Mouse (Mus musculus): ENCODE measurements around the gene Gm20388. TPM values are rescaled to one million over a fixed set of nuclear protein-coding genes. Genes with fewer than 3 reads are reported as not detected.

The Gm20388 gene
- total and polyA plus RNA-seq, 2 experiments from 2014 or later: 17.3 TPM; not detected in 1

DNA sequence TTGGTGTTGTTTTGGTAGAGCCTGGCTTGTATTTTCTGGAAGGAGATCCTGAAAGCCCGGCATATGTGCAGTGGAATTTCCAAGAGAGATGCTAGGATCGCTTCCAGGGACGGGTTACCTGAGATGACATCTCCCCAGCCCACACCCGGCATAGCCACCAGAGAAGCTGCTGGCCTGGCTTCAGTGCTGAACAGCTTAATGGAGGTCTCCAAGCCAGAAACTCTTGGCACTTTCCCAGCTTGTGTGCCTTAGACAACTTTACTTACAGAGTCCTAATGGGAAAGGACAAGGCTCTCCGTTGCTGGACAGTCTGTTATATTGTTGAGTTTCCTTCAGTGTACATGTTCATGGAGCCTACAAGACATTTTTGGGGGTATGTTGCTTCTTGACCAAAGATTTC is 3803.8 kb downstream of the Gm20388 start:
- peaks cover 22% of the 10 kb centered on the region; the same call in 1 of the 2 replicates for H3K4me1 ChIP-seq (ENCODE audit: control insufficient read depth, insufficient read depth)
- ATAC-seq (ENCODE audit: insufficient read depth, low read depth): no peak
- H3K36me3 ChIP-seq (replicated peaks; ENCODE audit: control insufficient read depth, insufficient read depth, low read length): no peaks in the 10 kb centered on the region
- no peak overlapping the region for H3K9ac ChIP-seq (replicated peaks; ENCODE audit: low read depth, low read length)
- no peak overlapping the region for H3K27ac ChIP-seq (ENCODE audit: low read depth)
- H3K4me2 ChIP-seq (ENCODE audit: low read depth, low read length): no peak overlapping the region
- no peaks in the 10 kb centered on the region for H3K9me3 ChIP-seq (replicated peaks; ENCODE audit: control insufficient read depth, low read length)
- WGBS: 83% methylated on average over 5 of the region's 5 CpGs
- H3K27me3 ChIP-seq (ENCODE audit: control insufficient read depth, insufficient read depth, low read length): no peaks in the 10 kb centered on the region
- DNase-seq (ENCODE audit: low spot score): no peak
- H3K4me3 ChIP-seq (ENCODE audit: low read depth, low read length): no peak overlapping the region
- TF ChIP-seq CTCF (IDR thresholded peaks at IDR 0.05; ENCODE audit: low read depth) (no peak), EP300 (IDR thresholded peaks at IDR 0.05; ENCODE audit: low read depth) (no peak)

DNA sequence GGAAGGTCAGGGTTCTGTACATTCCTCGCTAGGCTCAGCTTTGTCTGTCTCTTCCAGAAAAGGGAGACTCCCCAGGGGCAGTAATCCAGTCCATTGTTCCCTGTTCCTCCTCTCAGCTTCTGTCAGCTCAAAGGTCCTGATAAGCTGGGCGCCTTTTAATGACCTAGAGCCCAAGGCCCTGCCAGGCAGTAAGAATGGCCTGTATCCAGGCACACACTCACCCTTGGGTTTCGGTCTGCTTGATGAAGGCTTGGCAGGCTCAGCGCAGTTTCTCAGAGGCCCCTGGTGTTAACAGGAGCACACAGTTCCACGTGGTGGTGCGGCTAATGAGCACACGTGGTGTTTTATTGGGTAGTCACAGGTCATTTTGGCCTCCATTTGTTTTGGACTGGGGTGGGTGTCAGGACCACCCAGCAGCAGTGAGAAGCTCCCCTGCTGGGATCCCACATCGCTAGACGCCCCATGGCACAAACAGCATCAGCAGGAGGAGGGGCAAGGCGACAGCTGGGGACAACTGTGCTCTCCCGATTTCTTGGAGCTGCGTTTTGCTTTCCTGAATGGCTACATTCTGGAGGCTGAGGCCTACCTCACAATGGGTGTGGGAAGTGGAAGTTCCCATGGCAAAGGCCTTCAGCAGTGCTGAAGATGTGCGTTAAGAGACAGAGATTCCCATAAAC is 3805.4 kb downstream of the Gm20388 start:
- no peaks in the 10 kb centered on the region for H3K27me3 ChIP-seq (ENCODE audit: control insufficient read depth, insufficient read depth, low read length)
- TF ChIP-seq EP300 (IDR thresholded peaks at IDR 0.05; ENCODE audit: low read depth) (no peak), CTCF (IDR thresholded peaks at IDR 0.05; ENCODE audit: low read depth) (no peak)
- peaks cover 22% of the 10 kb centered on the region; the same call in 1 of the 2 replicates for H3K4me1 ChIP-seq (ENCODE audit: control insufficient read depth, insufficient read depth)
- peak overlapping the region; percentile 27; the same call in 1 of the 2 replicates for H3K27ac ChIP-seq (ENCODE audit: low read depth)
- DNase-seq (ENCODE audit: low spot score) (peak; percentile 57), ATAC-seq (ENCODE audit: insufficient read depth, low read depth) (peak; percentile 59)
- H3K9me3 ChIP-seq (replicated peaks; ENCODE audit: control insufficient read depth, low read length): no peaks in the 10 kb centered on the region
- no peaks in the 10 kb centered on the region for H3K36me3 ChIP-seq (replicated peaks; ENCODE audit: control insufficient read depth, insufficient read depth, low read length)
- H3K4me2 ChIP-seq (ENCODE audit: low read depth, low read length): no peak overlapping the region
- 48% methylated on average over 13 of the region's 13 CpGs for WGBS
- H3K9ac ChIP-seq (replicated peaks; ENCODE audit: low read depth, low read length): no peak overlapping the region
- no peak overlapping the region for H3K4me3 ChIP-seq (ENCODE audit: low read depth, low read length)

DNA sequence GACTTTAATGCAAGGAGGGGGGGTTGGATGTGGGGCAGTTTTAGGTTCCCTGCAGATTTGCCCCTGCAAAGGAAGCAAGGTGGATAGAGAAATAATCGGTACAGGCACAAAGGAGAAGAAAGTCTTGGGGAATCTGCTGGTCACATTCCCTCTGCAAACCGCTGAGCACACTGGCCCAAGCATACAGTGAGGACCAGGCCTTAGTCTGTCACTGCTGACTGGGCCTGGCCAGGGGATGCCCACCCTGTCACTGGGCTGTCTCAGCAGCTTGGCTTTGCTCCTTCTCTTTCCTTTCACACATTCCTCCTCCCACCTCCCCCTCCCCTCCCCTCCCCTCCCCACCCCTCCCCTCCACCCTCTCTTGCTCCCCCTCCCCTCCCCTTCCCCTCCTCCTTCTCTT is 3806.5 kb downstream of the Gm20388 start:
- Histone ChIP-seq H3K9ac (replicated peaks; ENCODE audit: low read depth, low read length) (0 out of 2 replicates have a peak overlapping the region, but pooled peaks have one; percentile 11), H3K4me3 (ENCODE audit: low read depth, low read length) (no peak overlapping the region), H3K27me3 (ENCODE audit: control insufficient read depth, insufficient read depth, low read length) (no peaks in the 10 kb centered on the region), H3K4me2 (ENCODE audit: low read depth, low read length) (no peak overlapping the region), H3K4me1 (ENCODE audit: control insufficient read depth, insufficient read depth) (peaks cover 22% of the 10 kb centered on the region; the same call in 1 of the 2 replicates), H3K27ac (ENCODE audit: low read depth) (peak overlapping the region; percentile 23; the same call in 1 of the 2 replicates), H3K9me3 (replicated peaks; ENCODE audit: control insufficient read depth, low read length) (no peaks in the 10 kb centered on the region), H3K36me3 (replicated peaks; ENCODE audit: control insufficient read depth, insufficient read depth, low read length) (no peaks in the 10 kb centered on the region)
- WGBS: 47% methylated on average over 2 of the region's 2 CpGs
- TF ChIP-seq CTCF (IDR thresholded peaks at IDR 0.05; ENCODE audit: low read depth): no peak
- no peak for TF ChIP-seq EP300 (IDR thresholded peaks at IDR 0.05; ENCODE audit: low read depth)
- DNase-seq (ENCODE audit: low spot score) (no peak), ATAC-seq (ENCODE audit: insufficient read depth, low read depth) (peak; percentile 28; the same call in 1 of the 2 replicates)

DNA sequence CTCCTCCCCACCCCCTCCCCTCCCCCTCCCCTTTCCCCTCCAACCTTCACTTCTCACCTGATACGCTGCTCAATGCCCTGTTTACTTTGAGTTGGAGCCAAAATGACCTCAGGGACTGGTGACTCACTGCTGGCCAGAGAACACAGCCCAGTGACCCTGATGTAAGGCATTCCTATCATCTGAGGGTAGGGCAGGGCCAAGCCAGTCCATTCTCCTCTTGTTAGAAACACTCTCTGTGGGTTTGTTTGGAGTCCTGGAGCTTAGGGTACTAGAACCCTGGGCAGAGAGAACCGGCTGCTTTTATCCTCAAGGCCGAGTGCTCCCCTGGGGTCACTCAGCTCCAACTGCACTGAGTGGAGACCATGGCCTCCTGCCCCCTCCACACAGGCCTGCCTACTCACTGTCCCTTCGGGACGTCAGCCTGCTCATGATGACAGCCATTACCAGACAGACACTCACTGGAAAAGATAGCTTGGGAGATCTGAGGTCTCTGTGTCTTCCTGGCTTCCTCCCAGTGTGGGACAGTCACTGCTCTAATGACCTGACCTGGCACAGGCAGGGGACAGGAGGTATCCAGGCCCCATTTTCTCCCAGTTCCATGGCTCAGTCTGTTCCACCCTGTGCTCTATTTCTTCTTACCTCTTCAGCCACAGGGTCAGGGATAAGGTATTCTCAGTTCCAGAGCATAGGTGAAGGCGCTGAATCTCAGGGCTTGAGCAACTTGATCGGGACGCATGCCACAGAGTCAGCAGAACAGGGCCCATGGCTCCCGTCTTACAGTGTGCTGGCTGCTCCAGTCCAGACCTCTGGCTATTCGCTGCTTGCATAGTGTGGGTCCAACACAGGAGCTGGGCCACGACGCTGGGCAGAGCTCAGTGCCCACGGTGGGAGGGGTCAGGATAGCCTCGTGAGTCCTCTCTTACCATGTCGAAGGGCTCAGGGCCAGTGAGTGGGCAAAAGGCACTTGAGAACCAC is 3807.2 kb downstream of the Gm20388 start:
- Histone ChIP-seq H3K27ac (ENCODE audit: low read depth) (peak overlapping the region; percentile 80), H3K4me2 (ENCODE audit: low read depth, low read length) (no peak overlapping the region), H3K4me1 (ENCODE audit: control insufficient read depth, insufficient read depth) (peaks cover 22% of the 10 kb centered on the region; the same call in 1 of the 2 replicates), H3K36me3 (replicated peaks; ENCODE audit: control insufficient read depth, insufficient read depth, low read length) (no peaks in the 10 kb centered on the region), H3K9me3 (replicated peaks; ENCODE audit: control insufficient read depth, low read length) (no peaks in the 10 kb centered on the region), H3K27me3 (ENCODE audit: control insufficient read depth, insufficient read depth, low read length) (no peaks in the 10 kb centered on the region), H3K9ac (replicated peaks; ENCODE audit: low read depth, low read length) (no peak overlapping the region), H3K4me3 (ENCODE audit: low read depth, low read length) (no peak overlapping the region)
- DNase-seq (ENCODE audit: low spot score): peak; percentile 85
- peak; percentile 85 for ATAC-seq (ENCODE audit: insufficient read depth, low read depth)
- WGBS: 58% methylated on average over 15 of the region's 15 CpGs
- TF ChIP-seq EP300 (IDR thresholded peaks at IDR 0.05; ENCODE audit: low read depth) (no peak), CTCF (IDR thresholded peaks at IDR 0.05; ENCODE audit: low read depth) (no peak)

DNA sequence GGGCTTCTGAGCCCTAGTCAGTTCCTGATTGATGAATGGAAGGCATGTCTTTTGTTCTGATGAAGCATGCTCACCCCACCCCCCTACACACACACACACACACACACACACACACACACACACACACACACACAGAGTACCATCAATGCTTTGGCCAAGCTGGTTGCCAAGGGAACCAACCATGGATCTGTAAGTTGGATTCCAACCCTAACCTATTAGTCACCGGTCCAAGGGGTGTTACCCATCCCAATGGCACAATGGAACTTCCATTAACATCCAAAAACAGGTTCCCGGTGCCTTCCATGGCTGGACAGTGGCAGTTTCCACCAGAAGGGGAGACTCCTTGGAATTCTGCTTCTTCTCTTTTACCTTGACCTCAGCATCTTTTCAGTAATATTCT is 3808.1 kb downstream of the Gm20388 start:
- no peaks in the 10 kb centered on the region for H3K36me3 ChIP-seq (replicated peaks; ENCODE audit: control insufficient read depth, insufficient read depth, low read length)
- no peaks in the 10 kb centered on the region for H3K27me3 ChIP-seq (ENCODE audit: control insufficient read depth, insufficient read depth, low read length)
- ATAC-seq (ENCODE audit: insufficient read depth, low read depth): no peak
- no peak overlapping the region for H3K27ac ChIP-seq (ENCODE audit: low read depth)
- DNase-seq (ENCODE audit: low spot score): no peak
- H3K4me1 ChIP-seq (ENCODE audit: control insufficient read depth, insufficient read depth): peaks cover 22% of the 10 kb centered on the region; the same call in 1 of the 2 replicates
- H3K9me3 ChIP-seq (replicated peaks; ENCODE audit: control insufficient read depth, low read length): no peaks in the 10 kb centered on the region
- no peak overlapping the region for H3K4me2 ChIP-seq (ENCODE audit: low read depth, low read length)
- 88% methylated on average over 2 of the region's 2 CpGs for WGBS
- TF ChIP-seq EP300 (IDR thresholded peaks at IDR 0.05; ENCODE audit: low read depth): no peak
- TF ChIP-seq CTCF (IDR thresholded peaks at IDR 0.05; ENCODE audit: low read depth): no peak
- H3K4me3 ChIP-seq (ENCODE audit: low read depth, low read length): no peak overlapping the region
- no peak overlapping the region for H3K9ac ChIP-seq (replicated peaks; ENCODE audit: low read depth, low read length)
